Mouse (Mus musculus) T-helper 1 cell (primary cell): ENCODE data around the gene Tnn.

Experiments used
- in situ Hi-C: fragments of 300-600 bp; cut with MboI, MseI; formaldehyde crosslinking; loops from one replicate; pipeline ENCODE4 v1.15.1; 2025; ENCODE audit warnings: high pct_unique_total_duplicates

Gene Tnn

GRCm38 (mm10) chr1:160082647-160083046 is 70.7 kb downstream of the Tnn start:
- in situ Hi-C loops: loop anchor here (10.0 kb wide), 1 partner anchor 408 kb away; no protein-coding TSS in a partner anchor

GRCm38 (mm10) chr1:160080800-160081436 is 72.5 kb downstream of the Tnn start:
- in situ Hi-C loops: loop anchor here (10.0 kb wide), 1 partner anchor 406 kb away; no protein-coding TSS in a partner anchor

GRCm38 (mm10) chr1:160078882-160079661 is 74.3 kb downstream of the Tnn start:
- in situ Hi-C loops: no loop called here

- in situ Hi-C loops: loop anchor here (5.0 kb wide), 1 partner anchor 157 kb away; no protein-coding TSS in a partner anchor
Measured at GRCm38 (mm10) chr1:160064547-160065144, 88.7 kb downstream of the Tnn start.

GRCm38 (mm10) chr1:160061725-160062366 is 91.5 kb downstream of the Tnn start:
- in situ Hi-C loops: loop anchor here (5.0 kb wide), 1 partner anchor 155 kb away; no protein-coding TSS in a partner anchor

- in situ Hi-C loops: loop anchor here (5.0 kb wide), 1 partner anchor 154 kb away; no protein-coding TSS in a partner anchor
Measured at GRCm38 (mm10) chr1:160061321-160061720, 92.1 kb downstream of the Tnn start.

GRCm38 (mm10) chr1:160060542-160060941 is 92.8 kb downstream of the Tnn start:
- in situ Hi-C loops: loop anchor here (5.0 kb wide), 1 partner anchor 153 kb away; no protein-coding TSS in a partner anchor

GRCm38 (mm10) chr1:160059908-160060307 is 93.5 kb downstream of the Tnn start:
- in situ Hi-C loops: loop anchor here (5.0 to 10.0 kb wide), 2 partner anchors 153 to 1275 kb away; no protein-coding TSS in a partner anchor

- in situ Hi-C loops: loop anchor here (10.0 kb wide), 1 partner anchor 1277 kb away; no protein-coding TSS in a partner anchor
Measured at GRCm38 (mm10) chr1:160057657-160058056, 95.7 kb downstream of the Tnn start.

GRCm38 (mm10) chr1:160054366-160055078 is 98.9 kb downstream of the Tnn start:
- in situ Hi-C loops: loop anchor here (10.0 kb wide), 1 partner anchor 1280 kb away; no protein-coding TSS in a partner anchor

- in situ Hi-C loops: loop anchor here (10.0 kb wide), 1 partner anchor 1281 kb away; no protein-coding TSS in a partner anchor
Measured at GRCm38 (mm10) chr1:160053510-160054305, 99.7 kb downstream of the Tnn start.

GRCm38 (mm10) chr1:160052556-160053315 is 100.6 kb downstream of the Tnn start:
- in situ Hi-C loops: loop anchor here (10.0 kb wide), 1 partner anchor 1282 kb away; no protein-coding TSS in a partner anchor

- in situ Hi-C loops: loop anchor here (10.0 kb wide), 1 partner anchor 1284 kb away; no protein-coding TSS in a partner anchor
Measured at GRCm38 (mm10) chr1:160050898-160051297, 102.5 kb downstream of the Tnn start.

GRCm38 (mm10) chr1:160049131-160049880 is 104.1 kb downstream of the Tnn start:
- in situ Hi-C loops: loop anchor here (10.0 kb wide), 1 partner anchor 985 kb away; the partner anchor contains the start of gene Zbtb37

- in situ Hi-C loops: loop anchor here (10.0 kb wide), 1 partner anchor 987 kb away; the partner anchor contains the start of gene Zbtb37
Measured at GRCm38 (mm10) chr1:160047481-160047931, 105.9 kb downstream of the Tnn start.

GRCm38 (mm10) chr1:160046786-160047185 is 106.6 kb downstream of the Tnn start:
- in situ Hi-C loops: loop anchor here (10.0 kb wide), 1 partner anchor 988 kb away; the partner anchor contains the start of gene Zbtb37

- in situ Hi-C loops: loop anchor here (10.0 kb wide), 1 partner anchor 989 kb away; the partner anchor contains the start of gene Zbtb37
Measured at GRCm38 (mm10) chr1:160045971-160046370, 107.4 kb downstream of the Tnn start.
